Mouse (Mus musculus) megakaryocyte, embryonic 14.5 days (primary cell): Measurements from ENCODE around the gene Snx10.

Source experiments
- FLI1 ChIP-seq: IDR thresholded peaks from 2 replicates; pipeline ENCODE4 v1.6.1; 2012; ENCODE audit warnings: low read length, inconsistent platforms, mixed read lengths
- GATA1 ChIP-seq: IDR thresholded peaks from 3 replicates; pipeline ENCODE4 v1.6.1; 2012; ENCODE audit warnings: mixed read lengths, low read length, inconsistent platforms, borderline replicate concordance

DNA sequence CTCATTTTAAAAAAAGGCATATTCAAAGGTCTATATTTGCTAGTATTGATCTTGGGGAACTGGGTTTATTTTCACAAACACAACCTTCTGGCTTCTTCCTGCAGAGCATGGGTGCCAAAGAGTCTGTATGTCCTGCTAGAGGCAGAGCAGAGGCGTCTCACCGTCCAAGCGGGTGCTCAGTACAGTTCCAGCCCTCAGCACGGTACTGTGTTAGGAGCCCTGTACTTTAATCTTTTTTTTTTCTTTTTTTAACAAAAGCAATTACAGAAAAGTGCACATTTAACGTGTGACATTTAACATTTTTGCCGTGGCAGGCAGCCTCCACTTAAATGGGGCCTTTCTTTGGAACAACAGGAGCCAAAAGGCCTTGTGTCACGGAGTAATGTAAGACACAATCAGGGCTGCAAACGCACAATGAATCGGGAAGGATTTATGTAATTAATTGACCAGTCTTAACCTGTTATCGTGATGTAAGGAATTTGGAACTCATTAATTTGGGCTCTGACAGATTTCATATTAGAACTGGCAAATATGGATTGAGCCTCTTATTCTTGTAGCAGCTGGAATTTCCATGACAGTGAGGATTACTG lies 69.8 kb downstream of the Snx10 start:
- TF ChIP-seq FLI1: no peak
- TF ChIP-seq GATA1: no peak
